Mouse (Mus musculus) kidney, embryonic 16.5 days (tissue): Measurements from ENCODE around the gene Arl4c. TPM values are rescaled to one million over a fixed set of nuclear protein-coding genes. Genes with fewer than 3 reads are reported as not detected.
A peak's percentile ranks its signal among the peaks of the same experiment; 100 is the strongest.

ENCODE experiments used
- ATAC-seq: fragments of 200-750 bp; cut with Nextera tagmentation; 2 replicates; pipeline ENCODE4 v1.8.0; 2017; ENCODE audit warnings: moderate TSS enrichment; ENCODE audit not compliant: low FRiP score, low TSS enrichment
- H3K27ac ChIP-seq: fragments of 300-500 bp; sonication (generic); 2 replicates; pipeline ENCODE4 v1.5.1; 2014; ENCODE audit warnings: low read length
- H3K27me3 ChIP-seq: fragments of 300-500 bp; sonication (generic); 2 replicates; pipeline ENCODE4 v1.6.1; 2014; ENCODE audit warnings: low read length, control low read depth, mixed read lengths; ENCODE audit not compliant: insufficient read depth
- H3K36me3 ChIP-seq: fragments of 300-500 bp; sonication (generic); 2 replicates; pipeline ENCODE4 v1.6.1; 2014; ENCODE audit warnings: low read length, control low read depth, mixed read lengths; ENCODE audit not compliant: insufficient read depth
- H3K4me1 ChIP-seq: fragments of 300-500 bp; sonication (generic); 2 replicates; pipeline ENCODE4 v1.6.1; 2014; ENCODE audit warnings: low read length, control low read depth, mixed read lengths; ENCODE audit not compliant: insufficient read depth
- H3K4me2 ChIP-seq: fragments of 300-500 bp; sonication (generic); replicated peaks from 2 replicates; pipeline ENCODE4 v1.6.1; 2014; ENCODE audit warnings: low read depth, low read length
- H3K4me3 ChIP-seq: fragments of 300-500 bp; sonication (generic); 2 replicates; pipeline ENCODE4 v1.5.1; 2014; ENCODE audit warnings: mild to moderate bottlenecking, low read length
- H3K9ac ChIP-seq: fragments of 300-500 bp; sonication (generic); replicated peaks from 2 replicates; pipeline ENCODE4 v1.6.1; 2014; ENCODE audit warnings: low read length
- H3K9me3 ChIP-seq: fragments of 300-500 bp; sonication (generic); 2 replicates; pipeline ENCODE4 v1.6.1; 2016; ENCODE audit warnings: low read length, control low read depth
- WGBS: fragments of 180-500 bp; shearing (Covaris S2); extraction: QIAGEN DNeasy Blood & Tissue Kit; methylation state at CpG from one replicate; pipeline ENCODE4 v1.1.7; 2014; 5-methylcytosine and 5-hydroxymethylcytosine counted together
- polyA plus RNA-seq: library from polyadenylated mRNA; unstranded; fragments of >200 nt; fragmentation: Nextera tagmentation; extraction: Ambion mirVana; gene quantifications from 2 replicates; pipeline ENCODE4 v1.2.1, GENCODE M21; 2015

Arl4c gene
- polyA plus RNA-seq, 1 experiment from 2014 or later = 24.2 TPM

GRCm38 (mm10) chr1:88692293-88692827, 9.7 kb downstream of the Arl4c start:
- no peak overlapping the region for H3K4me3 ChIP-seq
- H3K9ac ChIP-seq = no peak overlapping the region
- ATAC-seq = no peak
- H3K36me3 ChIP-seq = 0 out of 2 replicates have a peak, but pooled peaks cover 3% of the 10 kb centered on the region
- WGBS = 76% methylated on average over 2 of the region's 2 CpGs
- peaks cover 5% of the 10 kb centered on the region; the same call in 1 of the 2 replicates for H3K4me1 ChIP-seq
- H3K9me3 ChIP-seq = no peaks in the 10 kb centered on the region
- no peak overlapping the region for H3K4me2 ChIP-seq
- no peaks in the 10 kb centered on the region for H3K27me3 ChIP-seq
- no peak overlapping the region for H3K27ac ChIP-seq

GRCm38 (mm10) chr1:88690601-88691000, 11.4 kb downstream of the Arl4c start:
- H3K27ac ChIP-seq = no peak overlapping the region
- no peak overlapping the region for H3K4me3 ChIP-seq
- H3K4me2 ChIP-seq = no peak overlapping the region
- no peak; the same call in 1 of the 2 replicates for ATAC-seq
- H3K9me3 ChIP-seq = no peaks in the 10 kb centered on the region
- 87% methylated on average over 6 of the region's 6 CpGs for WGBS
- H3K36me3 ChIP-seq = no peaks in the 10 kb centered on the region
- H3K27me3 ChIP-seq = no peaks in the 10 kb centered on the region
- 0 out of 2 replicates have a peak, but pooled peaks cover 3% of the 10 kb centered on the region for H3K4me1 ChIP-seq
- H3K9ac ChIP-seq = no peak overlapping the region

GRCm38 (mm10) chr1:88684765-88685164, 17.3 kb downstream of the Arl4c start:
- no peak overlapping the region for H3K4me3 ChIP-seq
- H3K9ac ChIP-seq = no peak overlapping the region
- ATAC-seq = no peak
- H3K9me3 ChIP-seq = no peaks in the 10 kb centered on the region
- no peaks in the 10 kb centered on the region for H3K36me3 ChIP-seq
- H3K4me1 ChIP-seq = 0 out of 2 replicates have a peak, but pooled peaks cover under 1% of the 10 kb centered on the region
- H3K4me2 ChIP-seq = no peak overlapping the region
- H3K27ac ChIP-seq = no peak overlapping the region
- H3K27me3 ChIP-seq = no peaks in the 10 kb centered on the region
- 93% methylated on average over 1 of the region's 1 CpGs for WGBS

DNA sequence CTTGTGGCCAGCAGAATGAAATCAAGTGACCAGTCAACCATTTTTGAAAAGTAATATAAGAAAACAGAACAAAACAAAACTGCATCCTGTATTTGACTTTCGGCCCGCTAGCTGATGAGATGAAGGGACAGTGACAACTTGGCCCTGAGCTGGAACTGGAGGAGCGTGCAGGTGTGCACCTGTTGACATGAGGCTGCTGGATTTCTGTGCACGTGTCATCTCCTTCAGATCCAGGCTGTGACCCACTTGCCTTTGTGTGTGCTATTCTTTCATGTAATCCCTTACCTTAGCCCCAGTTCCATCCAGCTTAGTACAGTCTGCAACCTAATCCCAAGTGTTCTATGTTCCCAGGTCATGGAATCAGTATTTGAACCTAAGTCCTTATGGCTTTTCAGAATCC, 20.4 kb downstream of the Arl4c start:
- Histone ChIP-seq H3K36me3 (no peaks in the 10 kb centered on the region), H3K27ac (no peak overlapping the region), H3K4me2 (no peak overlapping the region), H3K4me3 (no peak overlapping the region), H3K9me3 (no peaks in the 10 kb centered on the region), H3K27me3 (no peaks in the 10 kb centered on the region), H3K9ac (no peak overlapping the region), H3K4me1 (peaks cover 19% of the 10 kb centered on the region)
- ATAC-seq = no peak
- 88% methylated on average over 4 of the region's 4 CpGs for WGBS

- H3K9me3 ChIP-seq = no peaks in the 10 kb centered on the region
- no peak overlapping the region for H3K4me2 ChIP-seq
- WGBS = 60% methylated on average over 3 of the region's 3 CpGs
- H3K27ac ChIP-seq = no peak overlapping the region
- H3K36me3 ChIP-seq = no peaks in the 10 kb centered on the region
- no peaks in the 10 kb centered on the region for H3K27me3 ChIP-seq
- H3K4me3 ChIP-seq = no peak overlapping the region
- ATAC-seq = no peak
- H3K4me1 ChIP-seq = peaks cover 19% of the 10 kb centered on the region
- no peak overlapping the region for H3K9ac ChIP-seq
Measured at GRCm38 (mm10) chr1:88680804-88681203, 21.2 kb downstream of the Arl4c start.

GRCm38 (mm10) chr1:88678231-88678739, 23.7 kb downstream of the Arl4c start:
- 19% methylated on average over 3 of the region's 3 CpGs for WGBS
- ATAC-seq = peak; percentile 78

GRCm38 (mm10) chr1:88670807-88671206, 31.2 kb downstream of the Arl4c start:
- peaks cover 15% of the 10 kb centered on the region for H3K4me1 ChIP-seq
- peak; percentile 83 for ATAC-seq
- 64% methylated on average over 4 of the region's 4 CpGs for whole genome bisulfite sequencing

More at GRCm38 (mm10) chr1:88678231-88678739, 23.7 kb downstream of the Arl4c start:
- peak overlapping the region; percentile 7 for H3K27ac ChIP-seq
- H3K36me3 ChIP-seq = no peaks in the 10 kb centered on the region
- no peaks in the 10 kb centered on the region for H3K27me3 ChIP-seq
- H3K9ac ChIP-seq = no peak overlapping the region
- no peaks in the 10 kb centered on the region for H3K9me3 ChIP-seq
- no peak overlapping the region for H3K4me2 ChIP-seq
- H3K4me1 ChIP-seq = peaks cover 19% of the 10 kb centered on the region
- no peak overlapping the region for H3K4me3 ChIP-seq

GRCm38 (mm10) chr1:88668846-88669810, 32.9 kb downstream of the Arl4c start:
- no peaks in the 10 kb centered on the region for H3K27me3 ChIP-seq
- H3K36me3 ChIP-seq = no peaks in the 10 kb centered on the region
- H3K9ac ChIP-seq = no peak overlapping the region
- WGBS = 33% methylated on average over 14 of the region's 14 CpGs
- no peak overlapping the region for H3K4me3 ChIP-seq
- peak overlapping the region; percentile 32; the same call in 1 of the 2 replicates for H3K27ac ChIP-seq
- H3K9me3 ChIP-seq = no peaks in the 10 kb centered on the region
- peaks cover 15% of the 10 kb centered on the region for H3K4me1 ChIP-seq
- ATAC-seq = no peak
- H3K4me2 ChIP-seq = no peak overlapping the region

More at GRCm38 (mm10) chr1:88670807-88671206, 31.2 kb downstream of the Arl4c start:
- Histone ChIP-seq H3K9ac (no peak overlapping the region), H3K4me2 (no peak overlapping the region), H3K27me3 (no peaks in the 10 kb centered on the region), H3K36me3 (no peaks in the 10 kb centered on the region), H3K4me3 (no peak overlapping the region), H3K9me3 (no peaks in the 10 kb centered on the region), H3K27ac (no peak overlapping the region)

DNA sequence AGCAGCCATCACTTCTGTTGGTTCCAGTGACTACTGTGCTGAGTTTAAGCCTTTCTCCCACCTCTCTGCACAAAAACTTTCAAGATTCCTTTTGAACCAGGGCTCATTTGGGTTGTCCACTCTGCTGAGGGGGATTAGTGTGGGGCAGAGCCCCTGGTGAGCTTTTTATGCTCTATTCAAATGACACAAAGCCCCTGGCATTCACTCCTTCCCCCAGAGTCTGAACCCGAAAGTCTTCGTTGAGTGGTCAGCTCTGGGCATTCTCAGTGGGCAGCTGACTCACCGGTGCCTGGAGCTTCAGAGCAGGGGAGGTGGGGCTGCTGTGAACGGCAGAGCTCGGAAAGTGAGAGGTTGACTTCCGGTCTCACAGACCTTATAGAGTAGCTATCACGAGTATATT, 33.7 kb downstream of the Arl4c start:
- Histone ChIP-seq H3K9ac (no peak overlapping the region), H3K4me3 (no peak overlapping the region), H3K36me3 (no peaks in the 10 kb centered on the region), H3K9me3 (no peaks in the 10 kb centered on the region), H3K4me1 (peaks cover 15% of the 10 kb centered on the region), H3K27ac (no peak overlapping the region), H3K4me2 (no peak overlapping the region), H3K27me3 (no peaks in the 10 kb centered on the region)
- 9% methylated on average over 7 of the region's 7 CpGs for WGBS
- ATAC-seq = no peak
